Comparison of ENCODE assay signal across 8 mouse cellular contexts in genomic region chr4:54945603-54946445, GRCm38 (mm10). TPM values are rescaled to one million over a fixed set of nuclear protein-coding genes. Genes with fewer than 3 reads are reported as not detected.
DNase-seq lines count a peak whose midpoint lies in the region; ATAC-seq and TF ChIP-seq lines count a peak whose summit lies in the region.

No protein-coding gene starts in this region.

- peaks cover 16% of the 10 kb centered on the region for H3K4me1 ChIP-seq in lung, embryonic 14.5 days (ENCODE audit: insufficient read depth)
- H3K4me1 ChIP-seq in cortical plate, adult 2 months (ENCODE audit: control insufficient read depth, insufficient read depth, low read length), result peaks cover 5% of the 10 kb centered on the region
- peaks cover 14% of the 10 kb centered on the region for H3K4me1 ChIP-seq in heart, postnatal 0 days (ENCODE audit: control insufficient read depth, insufficient read depth)
- H3K4me1 ChIP-seq in limb, embryonic 15.5 days, result peaks cover 25% of the 10 kb centered on the region
- peaks cover 3% of the 10 kb centered on the region; the same call in 1 of the 2 replicates for H3K4me1 ChIP-seq in stomach, embryonic 14.5 days (ENCODE audit: control insufficient read depth, insufficient read depth, low read length)

- H3K4me3 ChIP-seq in lung, embryonic 14.5 days (ENCODE audit: low read depth, low read length), result peak overlapping the region; percentile 67
- peak overlapping the region; percentile 82 for H3K4me3 ChIP-seq in cortical plate, adult 2 months (ENCODE audit: insufficient read depth, low read length)
- H3K4me3 ChIP-seq in heart, postnatal 0 days (ENCODE audit: low read depth, low read length), result peak overlapping the region; percentile 70
- H3K4me3 ChIP-seq in limb, embryonic 15.5 days, result peak overlapping the region; percentile 71
- H3K4me3 ChIP-seq in stomach, embryonic 14.5 days (ENCODE audit: low read depth, low read length), result peak overlapping the region; percentile 76

- WGBS in lung, embryonic 14.5 days, result 1% methylated on average over 36 of the region's 36 CpGs
- under 1% methylated on average over 36 of the region's 36 CpGs for WGBS in heart, postnatal 0 days
- under 1% methylated on average over 36 of the region's 36 CpGs for WGBS in limb, embryonic 15.5 days
- WGBS in stomach, embryonic 14.5 days, result under 1% methylated on average over 36 of the region's 36 CpGs

- no peak for TF ChIP-seq EP300 in heart, postnatal 0 days (IDR thresholded peaks at IDR 0.05; ENCODE audit: low read depth)

- peak overlapping the region; percentile 91 for H3K4me2 ChIP-seq in lung, embryonic 14.5 days
- peak overlapping the region; percentile 98 for H3K4me2 ChIP-seq in heart, postnatal 0 days (ENCODE audit: low read depth, low read length)
- peak overlapping the region; percentile 89 for H3K4me2 ChIP-seq in limb, embryonic 15.5 days
- peak overlapping the region; percentile 81 for H3K4me2 ChIP-seq in stomach, embryonic 14.5 days (replicated peaks; ENCODE audit: low read depth, low read length)

- DNase-seq in lung, embryonic 14.5 days, result peak; percentile 67
- no peak for DNase-seq in lung, adult 18-20 months
- peak; percentile 22 for DNase-seq in heart, postnatal 0 days (ENCODE audit: low spot score)
- no peak for DNase-seq in urinary bladder, postnatal 25 days (ENCODE audit: low spot score)

- H3K27me3 ChIP-seq in lung, embryonic 14.5 days (ENCODE audit: insufficient read depth, low read length), result no peaks in the 10 kb centered on the region
- H3K27me3 ChIP-seq in heart, postnatal 0 days (ENCODE audit: control insufficient read depth, insufficient read depth, low read length), result no peaks in the 10 kb centered on the region
- no peaks in the 10 kb centered on the region for H3K27me3 ChIP-seq in limb, embryonic 15.5 days
- no peaks in the 10 kb centered on the region for H3K27me3 ChIP-seq in stomach, embryonic 14.5 days (ENCODE audit: control insufficient read depth, insufficient read depth, low read length)

- TF ChIP-seq CTCF in lung, embryonic 14.5 days (IDR thresholded peaks at IDR 0.05; ENCODE audit: low read depth), result no peak
- no peak for TF ChIP-seq CTCF in cortical plate, adult 2 months (IDR thresholded peaks at IDR 0.05; ENCODE audit: extremely low read depth, insufficient read depth, low read length)
- no peak for TF ChIP-seq CTCF in heart, postnatal 0 days (IDR thresholded peaks at IDR 0.05; ENCODE audit: low read depth)

- H3K9me3 ChIP-seq in lung, embryonic 14.5 days (ENCODE audit: low read depth, low read length), result no peaks in the 10 kb centered on the region
- H3K9me3 ChIP-seq in heart, postnatal 0 days (replicated peaks; ENCODE audit: control insufficient read depth, low read length), result no peaks in the 10 kb centered on the region
- no peaks in the 10 kb centered on the region for H3K9me3 ChIP-seq in limb, embryonic 15.5 days
- no peaks in the 10 kb centered on the region for H3K9me3 ChIP-seq in stomach, embryonic 14.5 days (ENCODE audit: control insufficient read depth, low read depth, low read length)

- no peaks in the 10 kb centered on the region for H3K36me3 ChIP-seq in lung, embryonic 14.5 days (ENCODE audit: insufficient read depth)
- H3K36me3 ChIP-seq in heart, postnatal 0 days (replicated peaks; ENCODE audit: control insufficient read depth, insufficient read depth, low read length), result no peaks in the 10 kb centered on the region
- H3K36me3 ChIP-seq in limb, embryonic 15.5 days, result no peaks in the 10 kb centered on the region
- H3K36me3 ChIP-seq in stomach, embryonic 14.5 days (ENCODE audit: control insufficient read depth, insufficient read depth, low read length), result no peaks in the 10 kb centered on the region

- no peak for ATAC-seq in lung, embryonic 14.5 days (ENCODE audit: insufficient read depth)
- no peak for ATAC-seq in heart, postnatal 0 days (ENCODE audit: insufficient read depth, low read depth)
- ATAC-seq in limb, embryonic 15.5 days (ENCODE audit: insufficient number of reproducible peaks, low FRiP score, low TSS enrichment, low read depth), result no peak
- no peak for ATAC-seq in stomach, embryonic 14.5 days (ENCODE audit: insufficient number of reproducible peaks, insufficient read depth, low FRiP score, low read depth)
- ATAC-seq in granulocyte monocyte progenitor cell, adult 5-6 weeks (replicated peaks; ENCODE audit: poor library complexity, severe bottlenecking), result no peak

- H3K27ac ChIP-seq in lung, embryonic 14.5 days (ENCODE audit: low read depth), result peak overlapping the region; percentile 82; the same call in 1 of the 2 replicates
- H3K27ac ChIP-seq in cortical plate, adult 2 months (ENCODE audit: insufficient read depth, low read length), result no peak overlapping the region
- H3K27ac ChIP-seq in heart, postnatal 0 days (ENCODE audit: low read depth), result 0 out of 2 replicates have a peak overlapping the region, but pooled peaks have one; percentile 23
- H3K27ac ChIP-seq in limb, embryonic 15.5 days, result peak overlapping the region; percentile 95
- peak overlapping the region; percentile 50 for H3K27ac ChIP-seq in stomach, embryonic 14.5 days (ENCODE audit: low read length)

- peak overlapping the region; percentile 89 for H3K9ac ChIP-seq in lung, embryonic 14.5 days
- peak overlapping the region; percentile 46 for H3K9ac ChIP-seq in heart, postnatal 0 days (replicated peaks; ENCODE audit: low read depth, low read length)
- peak overlapping the region; percentile 48 for H3K9ac ChIP-seq in limb, embryonic 15.5 days
- peak overlapping the region; percentile 60 for H3K9ac ChIP-seq in stomach, embryonic 14.5 days (replicated peaks; ENCODE audit: low read depth, low read length)

- TF ChIP-seq POLR2A in cortical plate, adult 2 months (IDR thresholded peaks at IDR 0.05; ENCODE audit: extremely low read depth, insufficient read depth, low read length), result no peak

RNA-seq across cellular contexts. Expression of gene Zfp462, which starts 1.0 kb away (rescaled TPM):
- polyA plus RNA-seq in lung, embryonic 14.5 days (2014; fragmentation: Nextera tagmentation; extraction: Ambion mirVana), result 3.7 and 3.8 TPM in 2 replicates
- 16.0 and 16.6 TPM in 2 replicates for polyA plus RNA-seq in cortical plate, adult 2 months (2012; rRNA removed)
- total RNA-seq in heart, postnatal 0 days (2014; rRNA removed; ENCODE audit: low replicate concordance), result 5.5 and 6.6 TPM in 2 replicates
- 1.0 and 1.1 TPM in 2 replicates for polyA plus RNA-seq in heart, postnatal 0 days (2015; fragmentation: Nextera tagmentation; extraction: Ambion mirVana)
- 3.1 and 5.5 TPM in 2 replicates for polyA plus RNA-seq in limb, embryonic 15.5 days (2015; fragmentation: Nextera tagmentation; extraction: Ambion mirVana)
- polyA plus RNA-seq in stomach, embryonic 14.5 days (2014; fragmentation: Nextera tagmentation; extraction: Ambion mirVana), result 6.9 and 7.2 TPM in 2 replicates
- 0.06 TPM in 1 of 2 replicates, not detected in the other for total RNA-seq in granulocyte monocyte progenitor cell, adult 5-6 weeks (2014; fragmentation: Nextera tagmentation)
- total RNA-seq in granulocyte monocyte progenitor cell, adult 5-6 weeks (2017), result 0.05 and 0.22 TPM in 2 replicates

Comparison
In these comparisons a context has a peak if more than half of its experiments do, and no peak if none do; other contexts are left out.
1. DNase-seq: peak in lung, embryonic 14.5 days (single experiment) and heart, postnatal 0 days (single experiment); none in lung, adult 18-20 months (0 of 2) and urinary bladder, postnatal 25 days (single experiment).
2. Peak in every context shown above with its lines, with median percentiles within 50 percentile points of each other: H3K4me2 ChIP-seq, H3K4me3 ChIP-seq and H3K9ac ChIP-seq.